Mouse (Mus musculus) heart, postnatal 4 days (tissue): ENCODE results near the gene Adamts16. TPM values are rescaled to one million over a fixed set of nuclear protein-coding genes. Genes with fewer than 3 reads are reported as not detected.
"Not testable (repeated sequence)": the region's sequence is repeated elsewhere in the genome, so short reads cannot be mapped to it uniquely, and the experiment has no call there.

Experiments
- DNase-seq: peaks from one replicate; pipeline ENCODE4 v3.0.0; 2021
- total RNA-seq, 2 experiments: library from RNA; stranded (reverse); gene quantifications; 2 replicates each; pipeline ENCODE4 v1.2.3; 2021

The Adamts16 gene
- under 1 TPM; 0.48 to 0.52 TPM for total RNA-seq

DNA sequence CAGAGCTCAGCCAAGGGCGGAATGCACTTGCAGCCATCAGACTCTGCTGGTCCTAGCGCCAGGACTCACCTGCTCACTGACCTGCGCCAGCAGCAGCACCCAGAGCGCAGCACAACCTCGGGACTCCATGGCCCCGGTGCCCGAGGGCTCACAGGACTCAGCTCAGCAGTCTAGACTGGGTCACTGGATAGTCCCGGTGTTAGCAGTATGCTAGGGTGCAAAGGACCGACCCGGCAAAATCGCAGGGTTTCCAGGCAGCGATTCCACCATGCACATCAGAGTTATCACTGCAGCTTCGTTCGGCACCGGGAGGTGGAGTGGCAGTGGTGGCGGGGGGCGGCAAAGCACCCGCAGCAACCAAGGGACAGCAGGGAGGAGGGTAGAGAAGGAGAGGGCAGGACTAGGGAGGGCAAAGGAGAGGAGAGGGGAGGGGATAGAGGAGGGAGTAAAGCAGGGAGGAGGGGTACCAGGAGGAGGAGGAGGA lies at the start of gene Adamts16:
Gene Adamts16 (minus strand): TSS at position 391 of the 484 bp plus-strand sequence.
- no peak for DNase-seq

DNA sequence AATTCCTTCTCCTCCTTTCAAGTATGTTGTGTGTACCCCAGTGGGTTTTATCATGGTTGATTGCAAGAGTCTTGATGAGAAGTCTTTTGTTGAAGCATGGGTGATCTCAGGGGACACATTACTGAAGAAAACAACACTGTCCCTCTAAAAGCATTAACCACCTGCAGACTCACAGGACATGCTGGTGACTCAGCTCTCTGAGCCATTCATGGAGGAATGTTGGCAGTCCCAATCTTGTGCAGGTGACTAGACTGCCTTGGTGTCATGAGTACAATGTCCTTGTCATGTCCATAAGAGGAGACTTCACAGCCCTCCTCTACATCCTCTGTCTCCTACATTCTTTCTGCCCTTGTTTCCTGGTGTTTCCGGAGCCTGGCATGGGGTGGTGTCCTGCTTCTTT lies 45.5 kb upstream of the Adamts16 start:
- DNase-seq: no peak

DNA sequence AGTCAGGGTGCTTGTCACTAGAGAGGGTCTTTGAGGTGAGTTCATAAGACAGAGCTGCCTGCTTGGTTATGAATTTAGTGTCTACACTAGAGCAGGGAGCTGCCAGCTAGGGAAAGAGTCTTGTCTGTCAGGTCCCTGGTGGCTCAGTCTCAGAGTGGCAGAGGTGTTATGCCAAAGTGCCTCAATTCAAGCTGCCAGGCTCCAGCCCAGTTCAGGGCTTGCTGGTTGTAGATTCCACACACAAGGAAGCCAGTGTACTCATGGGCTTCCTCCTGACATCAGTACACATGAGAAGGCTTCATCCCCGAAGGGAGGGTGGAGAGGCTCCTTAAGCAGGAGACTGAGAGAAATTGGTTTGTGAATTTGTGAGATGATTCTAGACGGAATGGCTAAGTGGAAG lies 43.4 kb upstream of the Adamts16 start:
- no peak for DNase-seq

- peak; percentile 80 for DNase-seq
These were observed 42.6 kb upstream of the Adamts16 start for GRCm38 (mm10) chr13:70883891-70884890.

- DNase-seq: not testable (repeated sequence)
These were observed 38.4 kb upstream of the Adamts16 start for GRCm38 (mm10) chr13:70879971-70880370.

DNA sequence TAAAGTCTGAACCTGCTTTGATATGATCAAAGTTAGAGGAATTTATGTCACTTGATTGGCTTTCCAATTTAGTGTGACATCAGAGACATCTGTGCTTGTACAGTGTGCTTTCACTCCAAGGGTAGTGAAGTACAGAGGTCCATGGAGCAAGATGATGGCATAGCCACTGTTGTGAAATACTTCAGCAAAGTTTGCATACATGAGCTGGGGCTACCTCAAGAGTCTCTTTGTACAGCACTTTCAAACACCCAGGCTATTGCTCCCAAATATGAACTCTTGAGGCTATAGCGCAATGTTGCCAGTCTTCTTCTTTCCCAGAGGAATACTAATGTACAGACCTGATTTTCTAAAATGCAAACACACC lies 35.9 kb upstream of the Adamts16 start:
- no peak for DNase-seq

- DNase-seq: no peak
These were observed 35.3 kb upstream of the Adamts16 start for GRCm38 (mm10) chr13:70876648-70877549.

- DNase-seq: no peak
These were observed 33.9 kb upstream of the Adamts16 start for GRCm38 (mm10) chr13:70875411-70875949.

DNA sequence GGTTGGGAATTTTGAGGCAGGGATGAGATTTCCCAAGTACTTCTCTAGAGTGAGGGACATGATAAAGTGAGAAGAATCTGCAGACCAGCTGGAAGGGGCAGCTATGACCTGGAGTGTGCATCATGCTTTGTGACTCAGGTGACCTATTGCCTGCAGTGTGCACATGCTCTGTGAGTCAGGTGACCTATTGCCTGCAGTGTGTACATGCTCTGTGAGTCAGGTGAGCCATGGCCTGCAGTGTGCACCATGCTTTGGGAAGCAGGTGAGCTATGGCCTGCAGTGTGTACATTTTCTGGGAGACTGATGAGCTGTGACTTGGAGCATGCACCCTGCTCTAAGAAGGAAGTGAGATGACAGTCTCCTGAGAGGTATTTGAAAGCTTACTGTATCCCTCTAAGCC lies 33.1 kb upstream of the Adamts16 start:
- DNase-seq: no peak

DNA sequence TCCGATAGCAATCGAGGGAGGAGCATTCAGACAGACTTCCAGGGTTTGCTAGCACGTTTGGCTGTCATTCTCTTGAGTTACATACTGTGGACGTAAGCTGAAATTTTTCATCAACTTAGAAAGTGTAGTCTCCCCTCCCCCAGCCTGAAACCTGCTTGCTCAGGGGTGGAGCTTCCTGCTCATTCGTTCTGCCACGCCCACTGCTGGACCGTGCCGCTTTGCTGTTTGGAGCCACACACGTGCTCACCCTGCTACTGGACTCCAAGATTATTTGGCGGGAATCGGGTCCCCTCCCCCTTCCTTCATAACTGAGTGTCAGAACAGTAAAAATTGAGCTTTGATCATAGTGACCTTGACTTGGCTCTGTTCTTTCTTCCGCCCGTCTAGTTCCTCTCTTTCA lies 32.2 kb upstream of the Adamts16 start:
- DNase-seq: not testable (repeated sequence)

- DNase-seq: no peak
These were observed 29.4 kb upstream of the Adamts16 start for GRCm38 (mm10) chr13:70871049-70871448.

GRCm38 (mm10) chr13:70866971-70867625 lies 25.5 kb upstream of the Adamts16 start:
- no peak for DNase-seq

DNA sequence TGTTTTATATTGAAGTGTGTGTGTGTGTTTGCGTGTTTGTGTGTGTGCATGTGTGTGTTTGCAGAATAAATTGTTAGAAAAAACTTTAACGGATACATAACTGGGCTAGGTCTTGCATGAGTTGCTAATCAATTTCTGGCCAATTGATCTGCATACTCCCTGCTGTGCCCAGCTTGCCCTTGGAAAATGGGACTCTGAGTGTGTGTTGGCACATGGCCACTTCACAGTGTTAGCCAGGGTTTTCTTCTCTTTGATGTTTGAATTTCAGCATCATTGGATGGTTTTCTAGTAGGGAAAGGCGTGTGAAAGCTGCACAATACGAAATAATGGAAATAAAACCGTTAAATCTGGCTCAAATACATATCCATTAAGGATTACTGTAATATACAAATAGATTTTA lies 24.3 kb upstream of the Adamts16 start:
- no peak for DNase-seq

DNA sequence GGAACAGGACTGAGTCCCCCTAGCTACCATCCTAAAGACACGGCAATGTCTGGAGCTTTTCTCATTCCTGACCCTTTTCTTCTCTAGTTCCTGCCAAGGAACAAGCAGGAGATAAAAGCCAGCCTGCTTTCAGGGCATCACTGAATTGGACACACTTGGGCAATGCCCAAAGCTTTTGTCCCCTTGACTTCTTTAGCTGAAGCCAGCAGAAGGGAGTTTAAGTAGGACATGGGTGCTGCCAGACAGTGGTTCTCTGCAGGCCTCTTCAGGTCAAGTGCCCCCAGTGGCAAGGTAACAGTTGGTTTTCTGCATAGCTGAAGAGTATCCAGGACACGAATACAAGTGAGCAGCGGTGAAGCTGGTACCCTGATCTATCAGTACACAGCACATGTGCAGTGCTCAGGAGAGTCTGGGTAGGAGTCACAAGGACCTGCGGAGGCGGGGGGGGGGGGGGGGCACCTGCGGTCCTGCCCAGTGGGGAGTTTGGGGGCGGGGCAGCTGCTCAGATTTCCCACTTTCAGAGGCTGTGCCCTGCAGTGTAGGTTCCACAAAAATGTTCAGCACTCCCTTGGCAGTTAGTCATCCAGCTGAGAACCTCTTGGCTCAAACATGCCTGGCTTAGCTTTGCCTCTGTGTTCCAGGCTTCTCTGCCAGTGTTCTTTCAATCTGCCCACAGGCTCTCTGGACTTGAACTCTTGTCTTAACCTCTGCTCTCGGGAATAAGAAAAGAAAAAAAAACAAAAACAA lies 20.7 kb upstream of the Adamts16 start:
- DNase-seq: no peak

- no peak for DNase-seq
These were observed 12.0 kb upstream of the Adamts16 start for GRCm38 (mm10) chr13:70853601-70854000.

- no peak for DNase-seq
These were observed 5.3 kb upstream of the Adamts16 start for GRCm38 (mm10) chr13:70846933-70847332.

- DNase-seq: no peak
These were observed 3.9 kb upstream of the Adamts16 start for GRCm38 (mm10) chr13:70845526-70845925.

DNA sequence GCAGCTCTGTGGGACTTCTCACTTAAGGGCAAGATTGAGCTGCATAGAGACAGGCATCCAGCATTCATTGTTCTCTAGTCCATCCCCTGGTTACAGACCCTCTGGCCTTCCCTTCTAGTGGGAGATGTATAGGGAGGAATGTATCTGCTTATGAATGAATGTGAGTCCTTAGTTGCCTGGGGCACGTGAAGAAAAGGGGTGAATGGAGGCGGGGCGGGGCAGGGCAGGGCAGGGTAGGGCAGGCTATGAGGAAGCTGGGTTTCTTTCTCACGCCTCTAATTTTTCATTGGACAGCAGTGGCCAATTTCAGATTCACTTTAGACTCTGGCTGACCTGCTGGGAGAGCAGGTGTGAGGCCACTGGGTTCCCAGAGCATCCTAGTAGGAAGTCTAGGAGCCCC lies 515 bp upstream of the Adamts16 start:
- no peak for DNase-seq

GRCm38 (mm10) chr13:70840161-70840560 lies 1.4 kb downstream of the Adamts16 start:
- DNase-seq: peak; percentile 81

DNA sequence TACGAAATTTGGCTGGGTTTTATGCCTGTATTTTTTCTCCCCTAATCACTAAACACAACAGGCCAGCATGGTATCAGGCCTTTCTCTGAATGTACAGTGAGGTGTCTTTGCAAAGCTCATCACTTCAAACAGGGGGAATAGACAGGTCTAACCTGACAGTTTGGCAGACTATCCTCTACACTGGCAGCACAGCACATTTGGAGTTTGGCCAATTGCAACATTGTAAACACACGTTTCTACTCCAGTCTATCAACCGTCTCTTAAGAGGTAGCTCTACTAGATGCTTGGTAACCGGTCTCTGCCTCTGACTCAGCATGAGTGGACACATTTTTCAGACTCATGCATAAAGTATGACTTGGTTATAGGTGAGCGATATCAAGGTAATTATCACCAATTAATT lies 4.0 kb downstream of the Adamts16 start:
- DNase-seq: no peak

DNA sequence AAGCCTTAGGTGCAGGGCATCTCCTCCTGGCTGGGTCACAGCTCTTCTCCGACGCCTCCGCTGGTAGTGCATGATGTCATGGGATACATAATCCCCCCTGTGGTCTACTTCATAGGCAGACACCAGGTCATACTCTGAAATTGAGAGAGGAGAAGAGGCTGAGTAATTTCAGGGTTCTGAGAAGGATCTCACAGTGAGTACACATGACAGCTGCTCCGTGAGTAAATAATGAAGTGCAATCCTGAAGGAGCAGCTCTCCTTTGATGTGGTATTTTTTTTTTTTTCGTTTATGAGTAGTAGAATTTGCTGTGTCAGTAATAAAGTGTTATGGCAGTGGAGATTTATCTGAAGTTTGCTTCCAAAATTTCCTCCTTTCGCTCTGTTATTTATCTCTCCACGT lies 5.4 kb downstream of the Adamts16 start:
- DNase-seq: no peak
